In the genomic region with DNA sequence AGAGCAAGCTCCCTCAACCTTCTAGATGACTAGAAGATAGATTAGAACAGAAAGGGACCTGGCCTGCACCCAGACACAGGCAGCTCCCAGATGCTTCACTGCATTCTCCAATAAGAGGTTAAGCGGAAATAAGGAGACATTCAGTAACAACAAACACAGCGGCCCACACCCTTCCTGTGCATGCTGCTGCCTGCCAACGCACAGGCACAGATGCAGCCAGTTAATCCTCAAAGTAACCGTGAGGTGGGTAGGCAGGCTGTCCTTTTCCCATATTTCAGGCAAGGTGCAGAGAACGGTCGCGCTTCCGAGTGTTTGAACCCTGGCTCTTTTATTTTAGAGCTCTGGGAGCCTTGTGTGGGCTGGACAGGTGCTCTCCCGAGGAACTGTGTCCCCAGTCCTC, we compare ENCODE assay signal across 9 mouse cellular contexts. TPM values are rescaled to one million over a fixed set of nuclear protein-coding genes. Genes with fewer than 3 reads are reported as not detected.
DNase-seq lines count a peak whose midpoint lies in the region; ATAC-seq lines count a peak whose summit lies in the region.
"Had no signal": no experiment of that assay in that cellular context is flagged by ENCODE, and none has a peak within 500 bp of the region (broad histone marks: within the 10 kb centered on the region; RNA-seq: fewer than 3 reads in every experiment).

No protein-coding gene starts in this region.

- peaks cover 22% of the 10 kb centered on the region for H3K4me1 ChIP-seq in embryonic facial prominence, embryonic 13.5 days
- peaks cover 7% of the 10 kb centered on the region; the same call in 1 of the 2 replicates for H3K4me1 ChIP-seq in hindbrain, embryonic 16.5 days (ENCODE audit: control insufficient read depth, insufficient read depth, low read depth, low read length)

- no peaks in the 10 kb centered on the region for H3K27me3 ChIP-seq in embryonic facial prominence, embryonic 13.5 days
- H3K27me3 ChIP-seq in hindbrain, embryonic 16.5 days (replicated peaks; ENCODE audit: control insufficient read depth, insufficient read depth, low read length), result no peaks in the 10 kb centered on the region

- no peaks in the 10 kb centered on the region for H3K9me3 ChIP-seq in embryonic facial prominence, embryonic 13.5 days
- H3K9me3 ChIP-seq in hindbrain, embryonic 16.5 days (ENCODE audit: control insufficient read depth, low read length), result no peaks in the 10 kb centered on the region

- peak overlapping the region; percentile 44; the same call in 1 of the 2 replicates for H3K9ac ChIP-seq in embryonic facial prominence, embryonic 13.5 days
- no peak overlapping the region for H3K9ac ChIP-seq in hindbrain, embryonic 16.5 days (ENCODE audit: low read depth, low read length)

- ATAC-seq in embryonic facial prominence, embryonic 13.5 days (ENCODE audit: insufficient number of reproducible peaks, insufficient read depth, low FRiP score, low TSS enrichment, low read depth), result no peak
- no peak for ATAC-seq in hindbrain, embryonic 16.5 days
- no peak for ATAC-seq in erythroblast, adult 5-6 weeks (replicated peaks; ENCODE audit: low FRiP score, poor library complexity, severe bottlenecking)
- ATAC-seq in megakaryocyte progenitor cell, adult 5-6 weeks (replicated peaks; ENCODE audit: poor library complexity), result no peak

- H3K4me3 ChIP-seq in embryonic facial prominence, embryonic 13.5 days, result no peak overlapping the region
- no peak overlapping the region for H3K4me3 ChIP-seq in hindbrain, embryonic 16.5 days (ENCODE audit: low read length)
- H3K4me3 ChIP-seq: myocyte had no signal

- H3K27ac ChIP-seq in embryonic facial prominence, embryonic 13.5 days, result no peak overlapping the region; the same call in 1 of the 2 replicates
- H3K27ac ChIP-seq in hindbrain, embryonic 16.5 days (ENCODE audit: low read depth, low read length), result peak overlapping the region; percentile 27; the same call in 1 of the 2 replicates

- peak; percentile 45 for DNase-seq in kidney, adult 9 months
- no peak for DNase-seq in kidney, adult 18-20 months
- DNase-seq in lung, postnatal 10 days, result peak; percentile 69
- no peak for DNase-seq in cerebellum, adult 11 months

- peaks cover 56% of the 10 kb centered on the region for H3K36me3 ChIP-seq in embryonic facial prominence, embryonic 13.5 days
- H3K36me3 ChIP-seq in hindbrain, embryonic 16.5 days (ENCODE audit: control insufficient read depth, insufficient read depth, low read length), result no peaks in the 10 kb centered on the region

- H3K4me2 ChIP-seq in embryonic facial prominence, embryonic 13.5 days, result no peak overlapping the region
- H3K4me2 ChIP-seq in hindbrain, embryonic 16.5 days (ENCODE audit: low read length), result no peak overlapping the region

- WGBS in embryonic facial prominence, embryonic 13.5 days, result 68% methylated on average over 9 of the region's 9 CpGs
- 69% methylated on average over 9 of the region's 9 CpGs for WGBS in hindbrain, embryonic 16.5 days

RNA-seq across cellular contexts. Expression of gene Bag3, which starts 17.8 kb away (rescaled TPM):
- polyA plus RNA-seq in embryonic facial prominence, embryonic 13.5 days (2015; fragmentation: Nextera tagmentation; extraction: Ambion mirVana), result 13.5 and 14.4 TPM in 2 replicates
- 2.7 and 3.8 TPM in 2 replicates for polyA plus RNA-seq in hindbrain, embryonic 16.5 days (2015; fragmentation: Nextera tagmentation; extraction: Ambion mirVana)
- total RNA-seq in erythroblast, adult 5-6 weeks (2015; ENCODE audit: low replicate concordance), result 0.58 and 6.9 TPM in 2 replicates
- 2.8 and 4.8 TPM in 2 replicates for total RNA-seq in erythroblast, adult 5-6 weeks (2017; ENCODE audit: low replicate concordance)
- total RNA-seq in megakaryocyte progenitor cell, adult 5-6 weeks (2015), result 6.8 and 8.5 TPM in 2 replicates
- total RNA-seq in megakaryocyte progenitor cell, adult 5-6 weeks (2017), result 6.2 and 6.4 TPM in 2 replicates

Comparison
In these comparisons a context has a peak if more than half of its experiments do, and no peak if none do; other contexts are left out.
1. DNase-seq: peak in kidney, adult 9 months (single experiment) and lung, postnatal 10 days (single experiment); none in kidney, adult 18-20 months (single experiment) and cerebellum, adult 11 months (single experiment).